Mouse (Mus musculus): Measurements from ENCODE around the gene Srsf6. TPM values are rescaled to one million over a fixed set of nuclear protein-coding genes. Genes with fewer than 3 reads are reported as not detected.

Gene Srsf6
- polyA plus RNA-seq, 1 experiment: 194 TPM

DNA sequence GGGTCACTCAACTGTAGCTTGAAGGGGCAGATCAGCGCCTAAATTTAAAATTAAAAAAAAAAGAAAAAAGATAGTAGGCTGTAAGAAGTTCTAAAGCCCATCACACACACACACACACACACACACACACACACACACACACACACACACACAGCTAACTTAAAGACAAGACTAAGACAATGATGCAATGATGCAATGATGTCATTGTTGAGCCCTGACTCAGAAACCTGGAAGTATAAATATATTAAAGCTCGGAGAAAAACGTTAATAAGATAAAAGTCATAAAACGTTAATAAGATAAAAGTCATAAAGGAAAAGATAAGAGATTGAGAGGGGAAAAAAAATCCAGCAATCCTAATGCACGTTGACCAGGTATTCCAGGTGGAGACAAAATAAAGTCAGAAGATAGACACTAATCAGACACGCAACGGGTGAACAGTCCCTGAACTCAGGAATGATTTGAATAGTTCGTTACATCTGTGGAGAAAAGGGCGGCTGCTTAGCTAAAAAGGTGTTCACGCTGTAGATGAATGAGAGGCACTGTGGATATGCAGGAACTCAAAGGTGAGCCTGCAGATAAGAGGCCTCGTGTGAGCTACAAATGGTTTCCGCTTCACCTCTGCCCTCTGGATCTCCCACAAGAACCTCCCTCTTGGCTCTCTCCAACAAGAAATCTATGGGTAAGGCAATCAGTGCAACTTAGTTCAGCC is 31.3 kb upstream of the Srsf6 start:
- Histone ChIP-seq H3K4me3 (ENCODE audit: control insufficient read depth, insufficient read depth, low read length) (no peak overlapping the region), H3K4me1 (replicated peaks; ENCODE audit: control insufficient read depth, insufficient read depth, low read length) (no peaks in the 10 kb centered on the region), H3K27me3 (ENCODE audit: control insufficient read depth, insufficient read depth, low read length) (no peaks in the 10 kb centered on the region), H3K27ac (ENCODE audit: control insufficient read depth, insufficient read depth, low read length) (no peak overlapping the region), H3K36me3 (ENCODE audit: control insufficient read depth, insufficient read depth, low read length) (no peaks in the 10 kb centered on the region)
- TF ChIP-seq CTCF (IDR thresholded peaks at IDR 0.05; ENCODE audit: borderline replicate concordance, control insufficient read depth, extremely low read depth, insufficient read depth, low read length, poor library complexity): no peak
- TF ChIP-seq POLR2A (IDR thresholded peaks at IDR 0.05; ENCODE audit: control insufficient read depth, extremely low read depth, insufficient read depth, low read length, poor library complexity): no peak
- no peak for DNase-seq
- 79% methylated on average over 12 of the region's 12 CpGs for WGBS

DNA sequence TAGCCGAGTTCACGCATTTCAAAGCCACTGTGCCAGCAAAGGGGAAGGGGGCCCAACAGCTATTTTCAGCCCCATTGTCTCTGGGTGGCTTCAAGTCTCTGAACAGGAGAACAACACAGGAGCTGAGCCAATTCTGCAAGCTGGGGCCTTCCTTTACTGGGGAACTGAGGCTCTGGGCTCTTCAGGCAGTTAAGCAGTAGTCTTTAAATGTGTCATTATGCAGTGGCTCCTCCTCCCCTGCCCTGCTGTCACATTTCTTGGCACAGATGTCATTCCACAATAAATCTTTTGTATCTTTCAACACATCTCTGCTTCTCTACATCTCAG is 30.8 kb upstream of the Srsf6 start:
- no peak for DNase-seq
- H3K4me1 ChIP-seq (replicated peaks; ENCODE audit: control insufficient read depth, insufficient read depth, low read length): no peaks in the 10 kb centered on the region
- H3K4me3 ChIP-seq (ENCODE audit: control insufficient read depth, insufficient read depth, low read length): no peak overlapping the region
- H3K36me3 ChIP-seq (ENCODE audit: control insufficient read depth, insufficient read depth, low read length): no peaks in the 10 kb centered on the region
- H3K27ac ChIP-seq (ENCODE audit: control insufficient read depth, insufficient read depth, low read length): no peak overlapping the region
- TF ChIP-seq CTCF (IDR thresholded peaks at IDR 0.05; ENCODE audit: borderline replicate concordance, control insufficient read depth, extremely low read depth, insufficient read depth, low read length, poor library complexity): no peak
- TF ChIP-seq POLR2A (IDR thresholded peaks at IDR 0.05; ENCODE audit: control insufficient read depth, extremely low read depth, insufficient read depth, low read length, poor library complexity): no peak
- H3K27me3 ChIP-seq (ENCODE audit: control insufficient read depth, insufficient read depth, low read length): no peaks in the 10 kb centered on the region
- WGBS: 49% methylated on average over 2 of the region's 2 CpGs

DNA sequence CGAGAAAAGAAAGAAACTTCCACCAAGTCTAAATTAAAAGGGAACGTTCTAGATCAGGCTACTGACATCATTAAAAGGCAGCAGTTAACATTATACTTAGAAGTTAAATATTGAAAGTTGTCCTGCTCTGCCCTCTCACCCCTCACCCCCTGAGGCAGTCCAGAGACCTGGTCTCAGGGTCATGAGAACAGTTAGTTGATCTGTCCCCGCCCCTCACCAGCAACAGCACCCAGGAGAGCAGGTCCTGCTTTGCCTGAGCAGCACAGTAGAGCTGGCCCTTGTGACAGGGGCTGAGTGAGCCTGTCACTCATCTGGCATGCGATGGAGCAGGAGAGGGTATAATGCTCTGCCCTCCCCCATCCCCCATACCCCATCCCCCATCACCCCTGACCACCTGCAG is 25.4 kb upstream of the Srsf6 start:
- Histone ChIP-seq H3K4me3 (ENCODE audit: control insufficient read depth, insufficient read depth, low read length) (no peak overlapping the region), H3K36me3 (ENCODE audit: control insufficient read depth, insufficient read depth, low read length) (no peaks in the 10 kb centered on the region), H3K27me3 (ENCODE audit: control insufficient read depth, insufficient read depth, low read length) (no peaks in the 10 kb centered on the region), H3K4me1 (replicated peaks; ENCODE audit: control insufficient read depth, insufficient read depth, low read length) (no peaks in the 10 kb centered on the region), H3K27ac (ENCODE audit: control insufficient read depth, insufficient read depth, low read length) (no peak overlapping the region)
- DNase-seq: no peak
- TF ChIP-seq POLR2A (IDR thresholded peaks at IDR 0.05; ENCODE audit: control insufficient read depth, extremely low read depth, insufficient read depth, low read length, poor library complexity): no peak
- TF ChIP-seq CTCF (IDR thresholded peaks at IDR 0.05; ENCODE audit: borderline replicate concordance, control insufficient read depth, extremely low read depth, insufficient read depth, low read length, poor library complexity): no peak
- 86% methylated on average over 4 of the region's 4 CpGs for WGBS

DNA sequence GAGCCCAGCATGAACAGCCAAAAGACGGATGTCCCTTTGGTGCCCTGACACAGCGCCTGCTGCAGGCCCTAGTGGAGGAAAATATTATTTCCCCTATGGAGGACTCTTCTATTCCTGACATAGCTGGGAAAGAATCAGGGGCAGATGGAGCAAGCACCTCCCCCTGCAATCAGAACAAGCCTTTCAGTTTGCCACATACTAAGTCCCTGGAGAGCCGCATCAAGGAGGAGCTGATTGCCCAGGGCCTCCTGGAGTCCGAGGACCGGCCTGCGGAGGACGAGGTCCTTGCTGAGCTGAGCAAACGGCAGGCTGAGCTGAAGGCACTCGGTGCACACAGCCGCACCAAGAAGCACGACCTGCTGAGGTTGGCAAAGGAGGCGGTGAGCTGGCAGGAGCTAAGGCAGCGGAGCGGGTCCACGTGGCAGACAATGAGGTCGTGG is 23.3 kb upstream of the Srsf6 start:
- H3K27ac ChIP-seq (ENCODE audit: control insufficient read depth, insufficient read depth, low read length): no peak overlapping the region
- H3K27me3 ChIP-seq (ENCODE audit: control insufficient read depth, insufficient read depth, low read length): no peaks in the 10 kb centered on the region
- WGBS: 75% methylated on average over 16 of the region's 16 CpGs
- H3K4me3 ChIP-seq (ENCODE audit: control insufficient read depth, insufficient read depth, low read length): no peak overlapping the region
- H3K36me3 ChIP-seq (ENCODE audit: control insufficient read depth, insufficient read depth, low read length): no peaks in the 10 kb centered on the region
- DNase-seq: no peak
- TF ChIP-seq CTCF (IDR thresholded peaks at IDR 0.05; ENCODE audit: borderline replicate concordance, control insufficient read depth, extremely low read depth, insufficient read depth, low read length, poor library complexity) (no peak), POLR2A (IDR thresholded peaks at IDR 0.05; ENCODE audit: control insufficient read depth, extremely low read depth, insufficient read depth, low read length, poor library complexity) (no peak)
- no peaks in the 10 kb centered on the region for H3K4me1 ChIP-seq (replicated peaks; ENCODE audit: control insufficient read depth, insufficient read depth, low read length)

DNA sequence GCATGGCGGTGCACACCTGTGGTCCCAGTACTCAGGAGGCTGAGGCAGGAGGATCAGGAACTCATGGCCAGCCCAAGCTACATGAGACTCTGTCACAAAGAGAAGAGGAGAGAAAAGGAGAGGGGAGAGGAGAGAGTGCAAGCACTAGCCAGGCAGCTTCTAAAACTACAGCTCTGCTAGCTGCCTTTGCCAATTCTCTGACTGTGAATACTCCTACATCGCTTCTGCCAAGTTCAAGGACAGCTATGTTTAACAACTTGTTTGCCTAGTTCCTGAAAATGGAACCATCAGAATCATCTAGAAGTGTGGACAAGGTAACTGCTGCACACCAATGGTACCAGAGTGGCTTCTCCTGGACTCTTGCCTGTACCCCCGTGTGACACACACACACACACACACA is 17.3 kb upstream of the Srsf6 start:
- no peaks in the 10 kb centered on the region for H3K27me3 ChIP-seq (ENCODE audit: control insufficient read depth, insufficient read depth, low read length)
- no peak overlapping the region for H3K27ac ChIP-seq (ENCODE audit: control insufficient read depth, insufficient read depth, low read length)
- no peak for TF ChIP-seq POLR2A (IDR thresholded peaks at IDR 0.05; ENCODE audit: control insufficient read depth, extremely low read depth, insufficient read depth, low read length, poor library complexity)
- no peak for TF ChIP-seq CTCF (IDR thresholded peaks at IDR 0.05; ENCODE audit: borderline replicate concordance, control insufficient read depth, extremely low read depth, insufficient read depth, low read length, poor library complexity)
- no peaks in the 10 kb centered on the region for H3K36me3 ChIP-seq (ENCODE audit: control insufficient read depth, insufficient read depth, low read length)
- 83% methylated on average over 3 of the region's 3 CpGs for WGBS
- H3K4me3 ChIP-seq (ENCODE audit: control insufficient read depth, insufficient read depth, low read length): no peak overlapping the region
- no peak for DNase-seq
- no peaks in the 10 kb centered on the region for H3K4me1 ChIP-seq (replicated peaks; ENCODE audit: control insufficient read depth, insufficient read depth, low read length)

DNA sequence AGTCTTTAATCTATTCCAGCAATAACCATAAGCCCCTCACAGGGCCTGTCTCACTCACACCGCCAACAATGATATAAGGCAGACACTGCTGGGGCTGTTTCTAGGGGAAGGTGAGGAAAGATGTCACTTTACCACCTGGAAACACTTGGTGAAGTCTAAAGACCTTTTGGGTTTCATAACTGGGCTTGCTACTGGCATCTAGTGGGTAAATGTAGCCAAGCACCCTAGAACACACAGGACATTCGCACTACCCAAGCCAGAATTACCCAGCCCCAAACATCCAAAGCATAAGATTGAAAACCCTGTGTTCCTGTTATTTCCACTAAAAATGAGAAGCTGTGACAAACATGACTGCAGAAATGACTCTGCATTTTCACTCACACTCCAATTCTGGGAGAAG is 16.8 kb upstream of the Srsf6 start:
- TF ChIP-seq POLR2A (IDR thresholded peaks at IDR 0.05; ENCODE audit: control insufficient read depth, extremely low read depth, insufficient read depth, low read length, poor library complexity): no peak
- TF ChIP-seq CTCF (IDR thresholded peaks at IDR 0.05; ENCODE audit: borderline replicate concordance, control insufficient read depth, extremely low read depth, insufficient read depth, low read length, poor library complexity): no peak
- Histone ChIP-seq H3K36me3 (ENCODE audit: control insufficient read depth, insufficient read depth, low read length) (no peaks in the 10 kb centered on the region), H3K4me1 (replicated peaks; ENCODE audit: control insufficient read depth, insufficient read depth, low read length) (no peaks in the 10 kb centered on the region), H3K4me3 (ENCODE audit: control insufficient read depth, insufficient read depth, low read length) (no peak overlapping the region), H3K27me3 (ENCODE audit: control insufficient read depth, insufficient read depth, low read length) (no peaks in the 10 kb centered on the region), H3K27ac (ENCODE audit: control insufficient read depth, insufficient read depth, low read length) (no peak overlapping the region)
- 55% methylated on average over 2 of the region's 2 CpGs for WGBS
- no peak for DNase-seq

DNA sequence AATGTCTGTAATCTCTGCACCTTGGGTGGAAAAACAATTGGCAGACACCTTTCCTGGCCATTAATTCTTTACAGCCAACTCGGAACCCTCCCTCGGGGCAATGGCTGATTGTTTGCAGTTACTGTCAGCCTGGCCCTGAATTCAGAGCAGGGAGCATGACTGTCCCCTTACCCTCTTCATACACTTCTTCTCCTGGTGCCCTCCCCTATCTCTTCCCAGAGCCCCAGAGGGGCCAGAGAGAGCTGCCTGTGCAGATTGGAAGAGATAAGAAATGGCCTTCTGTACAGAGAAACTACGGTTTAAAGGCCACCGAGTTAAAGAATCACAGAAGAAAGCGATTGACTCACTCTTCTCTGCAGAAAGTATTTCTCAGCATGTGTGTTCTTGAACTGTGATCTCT is 11.4 kb upstream of the Srsf6 start:
- Histone ChIP-seq H3K27me3 (ENCODE audit: control insufficient read depth, insufficient read depth, low read length) (no peaks in the 10 kb centered on the region), H3K36me3 (ENCODE audit: control insufficient read depth, insufficient read depth, low read length) (no peaks in the 10 kb centered on the region), H3K4me3 (ENCODE audit: control insufficient read depth, insufficient read depth, low read length) (no peak overlapping the region), H3K4me1 (replicated peaks; ENCODE audit: control insufficient read depth, insufficient read depth, low read length) (no peaks in the 10 kb centered on the region), H3K27ac (ENCODE audit: control insufficient read depth, insufficient read depth, low read length) (no peak overlapping the region)
- 82% methylated on average over 5 of the region's 5 CpGs for WGBS
- no peak for DNase-seq
- TF ChIP-seq POLR2A (IDR thresholded peaks at IDR 0.05; ENCODE audit: control insufficient read depth, extremely low read depth, insufficient read depth, low read length, poor library complexity): no peak
- TF ChIP-seq CTCF (IDR thresholded peaks at IDR 0.05; ENCODE audit: borderline replicate concordance, control insufficient read depth, extremely low read depth, insufficient read depth, low read length, poor library complexity): no peak
